In the genomic region with DNA sequence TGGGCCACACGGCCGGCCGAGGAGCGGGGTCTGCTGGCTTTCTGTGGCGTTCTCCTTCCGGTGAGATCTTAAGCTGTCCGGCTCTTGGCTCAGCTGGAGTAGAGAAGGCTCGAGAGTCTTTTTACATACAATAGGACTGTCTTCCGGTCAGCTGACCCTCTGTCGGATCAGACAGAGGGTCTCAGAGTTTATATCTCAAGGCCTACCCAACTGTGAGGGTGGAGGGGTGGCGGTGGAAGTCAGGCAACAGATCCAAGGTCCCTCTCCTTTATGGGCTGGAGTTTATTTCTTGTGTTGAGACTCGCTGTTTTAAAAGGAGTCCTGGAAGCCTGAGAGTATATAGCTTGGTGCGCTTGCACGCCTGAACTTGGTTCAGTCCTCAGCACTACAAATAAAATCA, we compare ENCODE assay signal across 11 mouse cellular contexts. TPM values are rescaled to one million over a fixed set of nuclear protein-coding genes. Genes with fewer than 3 reads are reported as not detected.
DNase-seq lines count a peak whose midpoint lies in the region; ATAC-seq and TF ChIP-seq lines count a peak whose summit lies in the region.
"Had no signal": no experiment of that assay in that cellular context is flagged by ENCODE, and none has a peak within 500 bp of the region (broad histone marks: within the 10 kb centered on the region; RNA-seq: fewer than 3 reads in every experiment).

Gene Srgn, minus strand, starts transcription at position 101 of the 400 bp plus-strand sequence.

- no peak for TF ChIP-seq CTCF in testis, adult 2 months (IDR thresholded peaks at IDR 0.05; ENCODE audit: control insufficient read depth, insufficient read depth, insufficient replicate concordance, low read depth, low read length)

- DNase-seq in frontal cortex, adult 2 months (ENCODE audit: extremely low spot score in 1 of 2, low spot score in 1 of 2), result no peak
- no peak for DNase-seq in frontal cortex, postnatal 25 days (ENCODE audit: low spot score in 2 of 2)
- no peak for DNase-seq in testis, postnatal 10 days (ENCODE audit: low spot score)
- no peak for DNase-seq in layer of hippocampus, adult 11-12 months (ENCODE audit: low spot score)
- DNase-seq in kidney, adult 18-20 months, result no peak
- DNase-seq: B cell, adult 2 months; kidney, postnatal 36 days had no signal

- TF ChIP-seq POLR2A in testis, adult 2 months (IDR thresholded peaks at IDR 0.05; ENCODE audit: control insufficient read depth, low read depth, low read length), result no peak

- no peak for ATAC-seq in hematopoietic stem cell, adult 5-6 weeks (replicated peaks in 1 of 2; ENCODE audit: insufficient read depth in 1 of 2, low FRiP score in 2 of 2, low TSS enrichment in 1 of 2, low read depth in 1 of 2, poor library complexity in 2 of 2, severe bottlenecking in 2 of 2)
- no peak for ATAC-seq in stomach, embryonic 16.5 days (ENCODE audit: insufficient read depth, low FRiP score)

- H3K4me2 ChIP-seq in stomach, embryonic 16.5 days (ENCODE audit: low read depth, low read length), result no peak within 1 kb of the TSS

- peaks cover 3% of the 10 kb centered on the region; the same call in 1 of the 2 replicates for H3K4me1 ChIP-seq in testis, adult 2 months (ENCODE audit: control insufficient read depth, insufficient read depth, low read length)
- H3K4me1 ChIP-seq in stomach, embryonic 16.5 days (ENCODE audit: control insufficient read depth, insufficient read depth, low read length), result no peaks in the 10 kb centered on the region

- H3K9me3 ChIP-seq in stomach, embryonic 16.5 days (replicated peaks; ENCODE audit: control insufficient read depth, low read length), result no peaks in the 10 kb centered on the region

- no peak within 1 kb of the TSS for H3K4me3 ChIP-seq in testis, adult 2 months (ENCODE audit: control insufficient read depth, low read depth, low read length)
- no peak within 1 kb of the TSS for H3K4me3 ChIP-seq in stomach, embryonic 16.5 days (replicated peaks; ENCODE audit: low read length)
- H3K4me3 ChIP-seq: myocyte had no signal

- no peaks in the 10 kb centered on the region for H3K36me3 ChIP-seq in testis, adult 2 months (ENCODE audit: control insufficient read depth, insufficient read depth, low read length)
- no peaks in the 10 kb centered on the region for H3K36me3 ChIP-seq in stomach, embryonic 16.5 days (ENCODE audit: control insufficient read depth, insufficient read depth, low read length)

- no peak within 1 kb of the TSS for H3K9ac ChIP-seq in stomach, embryonic 16.5 days (ENCODE audit: low read length)

- H3K27me3 ChIP-seq in testis, adult 2 months (ENCODE audit: control insufficient read depth, insufficient read depth, low read length), result no peaks in the 10 kb centered on the region
- H3K27me3 ChIP-seq in stomach, embryonic 16.5 days (ENCODE audit: control insufficient read depth, insufficient read depth, low read length), result no peaks in the 10 kb centered on the region

- H3K27ac ChIP-seq in testis, adult 2 months (ENCODE audit: control insufficient read depth, insufficient read depth, low read depth, low read length), result no peak within 1 kb of the TSS
- no peak within 1 kb of the TSS for H3K27ac ChIP-seq in stomach, embryonic 16.5 days (ENCODE audit: low read length)

- WGBS in stomach, embryonic 16.5 days, result 81% methylated on average over 14 of the region's 14 CpGs

RNA-seq across cellular contexts. Expression of gene Srgn, which starts in this region (rescaled TPM):
- polyA plus RNA-seq in frontal cortex, adult 2 months (2012; rRNA removed), result 15.3 and 18.9 TPM in 2 replicates
- 18.0 and 20.5 TPM in 2 replicates for polyA plus RNA-seq in testis, adult 2 months (2012; rRNA removed)
- 1,380 and 1,792 TPM in 2 replicates for total RNA-seq in hematopoietic stem cell, adult 5-6 weeks (2017)
- 15.8 and 26.4 TPM in 2 replicates for polyA plus RNA-seq in stomach, embryonic 16.5 days (2015; fragmentation: Nextera tagmentation; extraction: Ambion mirVana)
